Mouse (Mus musculus) spleen, adult 2 months (tissue): Measurements from ENCODE around the gene Prelp.

Source experiments
- CTCF ChIP-seq: fragments of 200-500 bp; IDR thresholded peaks from 2 replicates; pipeline ENCODE4 v1.5.1; 2011; ENCODE audit warnings: mild to moderate bottlenecking, inconsistent platforms; ENCODE audit not compliant: insufficient read depth, insufficient read length, insufficient replicate concordance; ENCODE audit errors: extremely low read depth
- POLR2A ChIP-seq: fragments of 200-500 bp; IDR thresholded peaks from 2 replicates; pipeline ENCODE4 v1.6.1; 2011; ENCODE audit warnings: low read depth, low read length, inconsistent platforms

DNA sequence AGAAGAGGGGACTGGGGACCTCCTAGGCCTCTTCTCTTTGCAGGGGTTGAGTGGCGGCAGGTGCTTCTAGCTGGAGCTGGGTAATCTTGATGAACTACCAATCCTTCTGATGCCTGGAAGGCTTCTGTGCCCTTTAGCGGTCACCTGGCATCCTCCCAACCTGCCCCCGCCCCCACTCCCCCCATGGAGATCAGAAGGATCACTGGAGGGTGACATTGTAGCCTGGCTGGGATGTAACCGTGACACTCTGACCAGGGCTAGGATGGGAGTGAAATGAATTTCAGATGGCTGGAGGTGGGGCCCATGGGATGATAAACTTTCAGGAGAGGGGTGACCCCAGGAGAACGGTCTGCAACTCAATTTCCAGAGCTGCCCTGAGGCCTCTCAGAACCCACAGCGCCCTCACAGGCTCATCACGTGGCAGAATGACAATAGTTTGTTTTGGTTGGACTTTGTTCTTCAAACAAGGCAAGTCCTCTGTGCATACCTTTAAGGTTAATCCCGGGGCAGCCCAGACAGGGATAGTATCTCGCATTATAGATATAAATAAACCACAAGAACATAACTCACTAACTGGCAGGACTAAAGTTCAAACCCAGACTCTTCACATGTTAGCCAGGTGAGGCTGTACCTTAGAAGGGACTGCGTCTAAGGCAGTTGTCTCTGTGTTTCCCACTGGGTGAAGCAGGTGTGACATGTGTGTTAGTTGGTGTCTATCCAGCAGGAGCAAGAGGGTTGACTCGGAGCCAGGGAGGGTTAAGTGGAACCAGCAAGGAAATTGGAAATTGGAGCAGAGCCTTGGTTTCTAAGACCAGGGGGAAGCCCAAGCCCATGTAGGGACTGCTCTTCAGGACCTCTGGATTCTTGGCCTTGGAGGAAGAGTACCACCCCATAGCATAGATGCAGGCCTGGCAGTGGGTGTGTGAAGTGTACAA is 38.7 kb downstream of the Prelp start:
- TF ChIP-seq CTCF (no peak), POLR2A (no peak)
